Mouse (Mus musculus): ENCODE data around the gene Gpr180. TPM values are rescaled to one million over a fixed set of nuclear protein-coding genes. Genes with fewer than 3 reads are reported as not detected.
A peak's percentile ranks its signal among the peaks of the same experiment; 100 is the strongest.

The Gpr180 gene
- polyA plus RNA-seq, 1 experiment, result 14.5 TPM

DNA sequence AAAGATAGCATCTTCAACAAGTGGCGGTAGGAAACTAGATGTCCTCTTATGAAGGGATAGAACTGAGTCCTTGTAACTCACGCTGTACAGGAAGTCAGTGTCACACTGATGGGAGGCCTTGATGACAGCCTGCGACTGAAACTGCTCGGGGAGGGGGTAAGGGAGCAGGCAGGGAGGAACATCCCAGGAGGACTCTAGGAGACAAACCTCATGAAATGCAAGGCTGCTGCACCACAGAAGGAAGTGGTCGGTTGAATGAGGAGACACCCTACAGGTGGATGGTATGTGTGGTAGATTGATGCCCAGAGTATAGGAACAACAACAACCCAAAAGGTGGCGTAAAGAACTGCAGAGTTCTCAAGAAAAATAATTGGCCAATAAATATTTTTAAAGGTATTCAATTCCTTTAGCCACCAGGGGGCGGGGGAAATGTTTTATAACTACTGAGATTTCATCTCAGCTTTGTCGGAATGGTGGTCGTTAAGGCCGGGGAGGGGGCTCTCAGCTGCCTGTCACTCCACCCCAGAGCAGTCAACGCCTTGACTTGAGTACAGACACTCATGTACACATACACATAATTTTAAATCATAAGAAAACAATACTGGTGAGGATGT, 36.7 kb downstream of the Gpr180 start:
- Histone ChIP-seq H3K27ac (ENCODE audit: insufficient read depth, low read length) (no peak overlapping the region), H3K36me3 (ENCODE audit: control insufficient read depth, insufficient read depth, low read length) (no peaks in the 10 kb centered on the region), H3K27me3 (ENCODE audit: control insufficient read depth, insufficient read depth, low read length) (no peaks in the 10 kb centered on the region), H3K4me1 (ENCODE audit: control insufficient read depth, insufficient read depth, insufficient read length) (no peaks in the 10 kb centered on the region), H3K4me3 (ENCODE audit: extremely low read depth, insufficient read depth, insufficient read length) (no peak overlapping the region)
- DNase-seq (ENCODE audit: low read depth in 1 of 2, low spot score in 2 of 2), result peak in 1 of 2 experiments; percentile 19
- 57% methylated on average over 11 of the region's 11 CpGs for WGBS
- TF ChIP-seq CTCF (IDR thresholded peaks at IDR 0.05; ENCODE audit: extremely low read depth, insufficient read depth, insufficient read length, insufficient replicate concordance), result no peak
- TF ChIP-seq POLR2A (IDR thresholded peaks at IDR 0.05; ENCODE audit: low read depth, low read length), result no peak

DNA sequence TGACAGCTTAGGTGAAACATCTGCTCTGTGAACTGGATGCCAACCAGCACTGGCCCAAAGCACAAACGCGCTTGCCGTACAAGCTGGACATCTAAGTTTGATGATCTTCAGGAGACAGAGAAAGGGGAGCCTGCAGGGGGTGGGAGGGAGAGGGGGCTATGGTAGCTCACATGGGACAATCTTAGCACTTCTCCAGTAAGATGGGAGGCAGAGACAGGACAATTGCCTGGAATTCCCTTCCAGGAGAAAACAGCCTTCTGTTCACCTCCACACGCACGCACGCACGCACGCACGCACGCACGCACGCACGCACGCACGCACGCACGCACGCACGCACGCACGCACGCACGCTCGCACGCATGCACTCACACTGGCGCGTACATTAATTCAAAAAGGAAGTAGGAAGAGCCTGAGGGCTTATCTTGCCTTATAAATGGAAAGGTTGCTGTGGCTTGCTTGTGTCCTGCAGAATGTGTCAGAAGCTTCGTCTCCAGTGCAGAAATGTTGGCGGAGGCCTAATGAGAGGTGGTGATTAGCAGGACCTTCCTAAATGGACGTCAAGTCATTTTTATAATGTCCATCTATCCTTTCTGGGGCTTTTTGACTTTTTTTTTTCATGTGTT, 38.2 kb downstream of the Gpr180 start:
- DNase-seq (ENCODE audit: low read depth in 1 of 2, low spot score in 2 of 2), result no peak
- Histone ChIP-seq H3K36me3 (ENCODE audit: control insufficient read depth, insufficient read depth, low read length) (no peaks in the 10 kb centered on the region), H3K27me3 (ENCODE audit: control insufficient read depth, insufficient read depth, low read length) (no peaks in the 10 kb centered on the region), H3K4me1 (ENCODE audit: control insufficient read depth, insufficient read depth, insufficient read length) (no peaks in the 10 kb centered on the region; the same call in 1 of the 2 replicates), H3K27ac (ENCODE audit: insufficient read depth, low read length) (no peak overlapping the region), H3K4me3 (ENCODE audit: extremely low read depth, insufficient read depth, insufficient read length) (no peak overlapping the region)
- 85% methylated on average over 30 of the region's 30 CpGs for WGBS
- TF ChIP-seq POLR2A (IDR thresholded peaks at IDR 0.05; ENCODE audit: low read depth, low read length) (no peak), CTCF (IDR thresholded peaks at IDR 0.05; ENCODE audit: extremely low read depth, insufficient read depth, insufficient read length, insufficient replicate concordance) (no peak)

DNA sequence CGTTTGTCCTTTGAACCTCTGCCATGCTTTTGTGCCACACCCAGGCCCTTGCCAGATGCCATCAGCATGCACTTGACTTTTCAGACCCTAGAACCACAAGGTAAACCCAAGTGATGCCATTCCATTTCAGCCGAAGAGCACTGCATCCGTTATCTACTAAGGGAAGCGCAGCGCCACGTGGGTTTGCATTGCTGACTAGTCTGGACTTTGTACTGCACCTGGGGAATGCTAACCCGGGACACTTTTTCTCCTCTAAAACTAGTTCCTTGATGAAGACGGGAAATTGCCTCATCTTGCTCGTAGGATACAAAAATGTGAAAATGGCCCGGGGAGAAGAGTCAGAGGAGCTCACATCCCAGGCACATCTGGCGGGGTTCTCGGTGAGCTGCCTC, 38.7 kb downstream of the Gpr180 start:
- 90% methylated on average over 12 of the region's 12 CpGs for WGBS
- H3K36me3 ChIP-seq (ENCODE audit: control insufficient read depth, insufficient read depth, low read length), result no peaks in the 10 kb centered on the region
- no peaks in the 10 kb centered on the region for H3K27me3 ChIP-seq (ENCODE audit: control insufficient read depth, insufficient read depth, low read length)
- TF ChIP-seq CTCF (IDR thresholded peaks at IDR 0.05; ENCODE audit: extremely low read depth, insufficient read depth, insufficient read length, insufficient replicate concordance) (no peak), POLR2A (IDR thresholded peaks at IDR 0.05; ENCODE audit: low read depth, low read length) (no peak)
- no peaks in the 10 kb centered on the region; the same call in 1 of the 2 replicates for H3K4me1 ChIP-seq (ENCODE audit: control insufficient read depth, insufficient read depth, insufficient read length)
- DNase-seq (ENCODE audit: low read depth in 1 of 2, low spot score in 2 of 2), result no peak
- no peak overlapping the region for H3K27ac ChIP-seq (ENCODE audit: insufficient read depth, low read length)
- H3K4me3 ChIP-seq (ENCODE audit: extremely low read depth, insufficient read depth, insufficient read length), result no peak overlapping the region

DNA sequence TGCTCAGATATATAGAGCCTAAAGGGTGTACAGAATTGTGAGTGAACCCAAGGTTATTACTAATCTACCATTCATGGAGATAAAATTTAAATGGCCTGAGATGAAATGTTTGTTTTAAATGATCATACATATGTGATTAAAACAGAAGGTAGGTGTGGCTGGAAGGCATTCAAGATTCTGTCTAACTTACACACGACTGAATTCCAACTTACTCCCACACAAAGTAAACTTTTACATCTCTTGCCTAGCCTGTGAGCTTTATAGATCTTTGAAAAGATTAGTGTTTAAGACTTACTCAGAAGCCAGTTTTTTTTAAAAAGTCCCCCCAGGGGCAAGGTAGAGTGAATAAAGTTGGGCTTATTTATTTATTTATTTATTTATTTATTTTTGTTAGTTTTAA, 42.3 kb downstream of the Gpr180 start:
- Histone ChIP-seq H3K27me3 (ENCODE audit: control insufficient read depth, insufficient read depth, low read length) (no peaks in the 10 kb centered on the region), H3K27ac (ENCODE audit: insufficient read depth, low read length) (no peak overlapping the region), H3K4me3 (ENCODE audit: extremely low read depth, insufficient read depth, insufficient read length) (no peak overlapping the region), H3K4me1 (ENCODE audit: control insufficient read depth, insufficient read depth, insufficient read length) (no peaks in the 10 kb centered on the region; the same call in 1 of the 2 replicates), H3K36me3 (ENCODE audit: control insufficient read depth, insufficient read depth, low read length) (no peaks in the 10 kb centered on the region)
- TF ChIP-seq POLR2A (IDR thresholded peaks at IDR 0.05; ENCODE audit: low read depth, low read length) (no peak), CTCF (IDR thresholded peaks at IDR 0.05; ENCODE audit: extremely low read depth, insufficient read depth, insufficient read length, insufficient replicate concordance) (no peak)
- 46% methylated on average over 1 of the region's 1 CpGs for WGBS
- no peak for DNase-seq (ENCODE audit: low read depth in 1 of 2, low spot score in 2 of 2)

DNA sequence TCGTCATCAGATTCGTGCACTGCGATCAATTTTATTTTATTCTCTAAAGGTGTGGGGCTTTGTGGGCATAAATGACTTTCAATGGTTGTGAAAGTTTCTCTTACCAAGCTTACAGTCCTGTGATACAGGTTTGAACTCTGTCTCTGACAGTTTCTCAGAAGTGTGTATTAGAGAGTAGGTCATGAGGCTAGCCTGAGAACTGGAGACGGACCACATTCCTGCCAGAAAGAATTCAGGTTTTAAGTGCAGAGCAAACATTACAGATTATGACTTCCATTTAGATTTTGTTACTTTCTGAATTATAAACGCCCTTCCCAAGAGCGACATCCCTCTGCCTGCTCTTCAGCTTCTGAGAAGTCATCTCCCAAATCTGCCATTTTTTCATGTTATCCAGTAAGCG, 42.7 kb downstream of the Gpr180 start:
- 51% methylated on average over 7 of the region's 7 CpGs for WGBS
- H3K27me3 ChIP-seq (ENCODE audit: control insufficient read depth, insufficient read depth, low read length), result no peaks in the 10 kb centered on the region
- TF ChIP-seq POLR2A (IDR thresholded peaks at IDR 0.05; ENCODE audit: low read depth, low read length) (no peak), CTCF (IDR thresholded peaks at IDR 0.05; ENCODE audit: extremely low read depth, insufficient read depth, insufficient read length, insufficient replicate concordance) (no peak)
- H3K36me3 ChIP-seq (ENCODE audit: control insufficient read depth, insufficient read depth, low read length), result no peaks in the 10 kb centered on the region
- peak overlapping the region; percentile 80; the same call in 1 of the 2 replicates for H3K4me3 ChIP-seq (ENCODE audit: extremely low read depth, insufficient read depth, insufficient read length)
- no peak overlapping the region for H3K27ac ChIP-seq (ENCODE audit: insufficient read depth, low read length)
- no peak for DNase-seq (ENCODE audit: low read depth in 1 of 2, low spot score in 2 of 2)
- no peaks in the 10 kb centered on the region; the same call in 1 of the 2 replicates for H3K4me1 ChIP-seq (ENCODE audit: control insufficient read depth, insufficient read depth, insufficient read length)

DNA sequence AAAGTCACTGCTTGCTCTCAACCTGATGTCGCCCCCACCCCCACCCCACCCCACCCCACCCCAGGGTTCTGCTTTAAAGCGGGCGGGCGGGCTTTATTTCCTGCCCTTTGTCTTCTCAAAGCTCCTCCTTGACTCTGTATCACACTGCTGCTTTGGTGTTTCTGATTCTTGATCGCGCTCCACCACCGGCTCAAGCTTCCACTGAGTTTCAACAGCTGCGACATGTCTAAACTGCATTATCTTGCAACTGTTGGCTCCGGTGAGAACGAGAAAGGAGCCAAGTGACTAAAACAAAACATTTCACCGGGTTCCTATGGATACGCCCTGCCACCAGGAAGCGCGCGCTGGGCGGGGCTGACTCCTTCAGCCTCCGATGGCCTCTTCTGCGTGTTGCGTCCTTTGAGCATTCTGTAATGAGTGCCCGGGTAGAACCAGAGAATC, 43.2 kb downstream of the Gpr180 start:
- Histone ChIP-seq H3K27ac (ENCODE audit: insufficient read depth, low read length) (peak overlapping the region; percentile 82), H3K27me3 (ENCODE audit: control insufficient read depth, insufficient read depth, low read length) (no peaks in the 10 kb centered on the region), H3K4me1 (ENCODE audit: control insufficient read depth, insufficient read depth, insufficient read length) (no peaks in the 10 kb centered on the region; the same call in 1 of the 2 replicates), H3K36me3 (ENCODE audit: control insufficient read depth, insufficient read depth, low read length) (no peaks in the 10 kb centered on the region), H3K4me3 (ENCODE audit: extremely low read depth, insufficient read depth, insufficient read length) (peak overlapping the region; percentile 80)
- TF ChIP-seq CTCF (IDR thresholded peaks at IDR 0.05; ENCODE audit: extremely low read depth, insufficient read depth, insufficient read length, insufficient replicate concordance) (no peak), POLR2A (IDR thresholded peaks at IDR 0.05; ENCODE audit: low read depth, low read length) (no peak)
- WGBS, result under 1% methylated on average over 20 of the region's 20 CpGs
- peak; percentile 19 to 32 for DNase-seq (ENCODE audit: low read depth in 1 of 2, low spot score in 2 of 2)

DNA sequence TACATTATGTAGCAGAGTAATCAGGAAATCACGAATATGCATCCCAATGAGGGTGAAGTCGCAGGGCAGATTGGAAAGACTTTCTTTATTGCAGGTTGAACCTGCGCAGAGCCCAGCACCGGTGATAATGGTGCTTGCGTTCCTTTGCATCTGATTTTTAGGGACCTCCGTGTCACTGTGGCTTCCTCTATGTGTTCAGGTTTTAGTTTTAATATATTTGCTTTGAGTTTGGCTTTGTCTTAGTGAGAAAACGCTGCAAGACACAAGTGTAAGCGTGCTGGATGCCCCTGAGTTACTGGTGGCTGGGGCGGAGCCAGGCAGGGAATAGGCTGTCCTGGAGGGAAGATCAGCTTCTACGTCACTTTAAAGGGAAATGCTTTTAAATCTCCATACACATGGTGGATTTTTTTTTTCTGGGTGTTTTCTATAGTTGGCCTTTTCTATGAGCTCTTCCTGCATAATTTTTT, 43.8 kb downstream of the Gpr180 start:
- WGBS, result 13% methylated on average over 10 of the region's 10 CpGs
- peak overlapping the region; percentile 82 for H3K27ac ChIP-seq (ENCODE audit: insufficient read depth, low read length)
- H3K36me3 ChIP-seq (ENCODE audit: control insufficient read depth, insufficient read depth, low read length), result no peaks in the 10 kb centered on the region
- no peaks in the 10 kb centered on the region; the same call in 1 of the 2 replicates for H3K4me1 ChIP-seq (ENCODE audit: control insufficient read depth, insufficient read depth, insufficient read length)
- DNase-seq (ENCODE audit: low read depth in 1 of 2, low spot score in 2 of 2), result no peak
- TF ChIP-seq POLR2A (IDR thresholded peaks at IDR 0.05; ENCODE audit: low read depth, low read length), result no peak
- TF ChIP-seq CTCF (IDR thresholded peaks at IDR 0.05; ENCODE audit: extremely low read depth, insufficient read depth, insufficient read length, insufficient replicate concordance), result no peak
- no peaks in the 10 kb centered on the region for H3K27me3 ChIP-seq (ENCODE audit: control insufficient read depth, insufficient read depth, low read length)
- H3K4me3 ChIP-seq (ENCODE audit: extremely low read depth, insufficient read depth, insufficient read length), result peak overlapping the region; percentile 80
